Mouse (Mus musculus) liver, embryonic 12.5 days (tissue): ENCODE measurements around the gene Gm13277. TPM values are rescaled to one million over a fixed set of nuclear protein-coding genes. Genes with fewer than 3 reads are reported as not detected.

Experiments
- polyA plus RNA-seq: library from polyadenylated mRNA; unstranded; fragments of >200 nt; fragmentation: Nextera tagmentation; extraction: Ambion mirVana; gene quantifications from 2 replicates; pipeline ENCODE4 v1.2.1, GENCODE M21; 2016

The Gm13277 gene
- polyA plus RNA-seq, 1 experiment from 2014 or later, result not detected

Other genes with a start within 250 kb of the Gm13277 start
- not detected in 2 replicates for gene Ifna15, start 230.4 kb upstream of the Gm13277 start, polyA plus RNA-seq
- not detected in 2 replicates for gene Ifna14, start 216.8 kb upstream of the Gm13277 start, polyA plus RNA-seq
- not detected in 2 replicates for gene Ifna9, start 196.2 kb upstream of the Gm13277 start, polyA plus RNA-seq
- gene Ifna12, start 185.3 kb upstream of the Gm13277 start, polyA plus RNA-seq, result not detected in 2 replicates
- gene C87499, start 154.2 kb upstream of the Gm13277 start, polyA plus RNA-seq, result not detected in 2 replicates
- gene Ifna13, start 144.2 kb upstream of the Gm13277 start, polyA plus RNA-seq, result not detected in 2 replicates
- not detected in 2 replicates for gene Ifna16, start 111.7 kb upstream of the Gm13277 start, polyA plus RNA-seq
- gene Ifna2, start 104.7 kb upstream of the Gm13277 start, polyA plus RNA-seq, result not detected in 2 replicates
- not detected in 2 replicates for gene Ifnab, start 97.3 kb upstream of the Gm13277 start, polyA plus RNA-seq
- gene Gm26566, start 66.8 kb upstream of the Gm13277 start, polyA plus RNA-seq, result 0.29 and 0.43 TPM in 2 replicates
- gene Klhl9, start 66.2 kb upstream of the Gm13277 start, polyA plus RNA-seq, result 38.0 and 38.7 TPM in 2 replicates
- not detected in 2 replicates for gene Gm13271, start 33.8 kb upstream of the Gm13277 start, polyA plus RNA-seq
- not detected in 2 replicates for gene Gm13283, start 28.5 kb upstream of the Gm13277 start, polyA plus RNA-seq
- gene Gm13290, start 14.8 kb upstream of the Gm13277 start, polyA plus RNA-seq, result not detected in 2 replicates
- gene Gm13289, start 11.7 kb upstream of the Gm13277 start, polyA plus RNA-seq, result not detected in 2 replicates
- gene Gm13272, start 8.8 kb upstream of the Gm13277 start, polyA plus RNA-seq, result not detected in 2 replicates
- not detected in 2 replicates for gene Ifnz, start 6.5 kb upstream of the Gm13277 start, polyA plus RNA-seq
- gene Gm13276, start 2.9 kb upstream of the Gm13277 start, polyA plus RNA-seq, result not detected in 2 replicates
- not detected in 2 replicates for gene Gm13278, start 2.9 kb downstream of the Gm13277 start, polyA plus RNA-seq
- not detected in 2 replicates for gene Gm13275, start 5.9 kb downstream of the Gm13277 start, polyA plus RNA-seq
- gene Gm13279, start 8.8 kb downstream of the Gm13277 start, polyA plus RNA-seq, result not detected in 2 replicates
- 0.13 and 0.22 TPM in 2 replicates for gene Gm13285, start 11.0 kb downstream of the Gm13277 start, polyA plus RNA-seq
- gene Gm13287, start 14.6 kb downstream of the Gm13277 start, polyA plus RNA-seq, result not detected in 2 replicates
- not detected in 2 replicates for gene Gm13288, start 16.9 kb downstream of the Gm13277 start, polyA plus RNA-seq
- gene Ifna7, start 27.6 kb downstream of the Gm13277 start, polyA plus RNA-seq, result not detected in 2 replicates
- gene Ifna11, start 31.3 kb downstream of the Gm13277 start, polyA plus RNA-seq, result not detected in 2 replicates
- not detected in 2 replicates for gene Ifna6, start 38.8 kb downstream of the Gm13277 start, polyA plus RNA-seq
- gene Ifna5, start 46.9 kb downstream of the Gm13277 start, polyA plus RNA-seq, result not detected in 2 replicates
- gene Ifna4, start 53.2 kb downstream of the Gm13277 start, polyA plus RNA-seq, result not detected in 2 replicates
- gene Ifna1, start 61.5 kb downstream of the Gm13277 start, polyA plus RNA-seq, result not detected in 2 replicates
- gene Ifne, start 91.6 kb downstream of the Gm13277 start, polyA plus RNA-seq, result not detected in 2 replicates